Mouse (Mus musculus): ENCODE data around the gene Pdxdc1. TPM values are rescaled to one million over a fixed set of nuclear protein-coding genes. Genes with fewer than 3 reads are reported as not detected.

Gene Pdxdc1
- polyA plus RNA-seq, 1 experiment: 77.2 TPM

GRCm38 (mm10) chr16:13820771-13821170, 82.2 kb downstream of the Pdxdc1 start:
- Histone ChIP-seq H3K4me1 (replicated peaks; ENCODE audit: control insufficient read depth, insufficient read depth, low read length) (peaks cover 7% of the 10 kb centered on the region), H3K36me3 (ENCODE audit: control insufficient read depth, insufficient read depth, low read length) (no peaks in the 10 kb centered on the region), H3K4me3 (ENCODE audit: control insufficient read depth, insufficient read depth, low read length) (no peak overlapping the region), H3K27ac (ENCODE audit: control insufficient read depth, insufficient read depth, low read length) (no peak overlapping the region), H3K27me3 (ENCODE audit: control insufficient read depth, insufficient read depth, low read length) (no peaks in the 10 kb centered on the region)
- no peak for DNase-seq
- TF ChIP-seq POLR2A (IDR thresholded peaks at IDR 0.05; ENCODE audit: control insufficient read depth, extremely low read depth, insufficient read depth, low read length, poor library complexity) (no peak), CTCF (IDR thresholded peaks at IDR 0.05; ENCODE audit: borderline replicate concordance, control insufficient read depth, extremely low read depth, insufficient read depth, low read length, poor library complexity) (no peak)
- 96% methylated on average over 5 of the region's 5 CpGs for WGBS

- peaks cover 7% of the 10 kb centered on the region for H3K4me1 ChIP-seq (replicated peaks; ENCODE audit: control insufficient read depth, insufficient read depth, low read length)
- TF ChIP-seq CTCF (IDR thresholded peaks at IDR 0.05; ENCODE audit: borderline replicate concordance, control insufficient read depth, extremely low read depth, insufficient read depth, low read length, poor library complexity): no peak
- TF ChIP-seq POLR2A (IDR thresholded peaks at IDR 0.05; ENCODE audit: control insufficient read depth, extremely low read depth, insufficient read depth, low read length, poor library complexity): no peak
- H3K27me3 ChIP-seq (ENCODE audit: control insufficient read depth, insufficient read depth, low read length): no peaks in the 10 kb centered on the region
- peak; percentile 10 for DNase-seq
- WGBS: 8% methylated on average over 12 of the region's 12 CpGs
- H3K4me3 ChIP-seq (ENCODE audit: control insufficient read depth, insufficient read depth, low read length): peak overlapping the region; percentile 61
- 0 out of 2 replicates have a peak overlapping the region, but pooled peaks have one; percentile 8 for H3K27ac ChIP-seq (ENCODE audit: control insufficient read depth, insufficient read depth, low read length)
- H3K36me3 ChIP-seq (ENCODE audit: control insufficient read depth, insufficient read depth, low read length): no peaks in the 10 kb centered on the region
Measured at GRCm38 (mm10) chr16:13819806-13820500, 83.0 kb downstream of the Pdxdc1 start.

- DNase-seq: no peak
- Histone ChIP-seq H3K4me1 (replicated peaks; ENCODE audit: control insufficient read depth, insufficient read depth, low read length) (peaks cover 7% of the 10 kb centered on the region), H3K4me3 (ENCODE audit: control insufficient read depth, insufficient read depth, low read length) (peak overlapping the region; percentile 61), H3K27ac (ENCODE audit: control insufficient read depth, insufficient read depth, low read length) (peak overlapping the region; percentile 8; the same call in 1 of the 2 replicates), H3K27me3 (ENCODE audit: control insufficient read depth, insufficient read depth, low read length) (no peaks in the 10 kb centered on the region), H3K36me3 (ENCODE audit: control insufficient read depth, insufficient read depth, low read length) (no peaks in the 10 kb centered on the region)
- under 1% methylated on average over 36 of the region's 36 CpGs for WGBS
- TF ChIP-seq POLR2A (IDR thresholded peaks at IDR 0.05; ENCODE audit: control insufficient read depth, extremely low read depth, insufficient read depth, low read length, poor library complexity) (no peak), CTCF (IDR thresholded peaks at IDR 0.05; ENCODE audit: borderline replicate concordance, control insufficient read depth, extremely low read depth, insufficient read depth, low read length, poor library complexity) (no peak)
Measured at GRCm38 (mm10) chr16:13819394-13819743, 83.6 kb downstream of the Pdxdc1 start.

GRCm38 (mm10) chr16:13818560-13819393, 84.2 kb downstream of the Pdxdc1 start, which contains the start of gene Ntan1:
Gene Ntan1, plus strand, starts transcription at chr16:13818845.
- H3K4me3 ChIP-seq (ENCODE audit: control insufficient read depth, insufficient read depth, low read length): peak within 1 kb of the TSS; percentile 61
- no peaks in the 10 kb centered on the region; the same call in 1 of the 2 replicates for H3K36me3 ChIP-seq (ENCODE audit: control insufficient read depth, insufficient read depth, low read length)
- under 1% methylated on average over 58 of the region's 58 CpGs for WGBS
- peaks cover 7% of the 10 kb centered on the region for H3K4me1 ChIP-seq (replicated peaks; ENCODE audit: control insufficient read depth, insufficient read depth, low read length)
- TF ChIP-seq CTCF (IDR thresholded peaks at IDR 0.05; ENCODE audit: borderline replicate concordance, control insufficient read depth, extremely low read depth, insufficient read depth, low read length, poor library complexity): no peak
- TF ChIP-seq POLR2A (IDR thresholded peaks at IDR 0.05; ENCODE audit: control insufficient read depth, extremely low read depth, insufficient read depth, low read length, poor library complexity): peak; percentile 41
- H3K27ac ChIP-seq (ENCODE audit: control insufficient read depth, insufficient read depth, low read length): peak within 1 kb of the TSS; percentile 72
- peak; percentile 93 for DNase-seq
- H3K27me3 ChIP-seq (ENCODE audit: control insufficient read depth, insufficient read depth, low read length): no peaks in the 10 kb centered on the region

- Histone ChIP-seq H3K4me3 (ENCODE audit: control insufficient read depth, insufficient read depth, low read length) (no peak overlapping the region), H3K27ac (ENCODE audit: control insufficient read depth, insufficient read depth, low read length) (no peak overlapping the region), H3K27me3 (ENCODE audit: control insufficient read depth, insufficient read depth, low read length) (no peaks in the 10 kb centered on the region), H3K4me1 (replicated peaks; ENCODE audit: control insufficient read depth, insufficient read depth, low read length) (no peaks in the 10 kb centered on the region; the same call in 1 of the 2 replicates), H3K36me3 (ENCODE audit: control insufficient read depth, insufficient read depth, low read length) (peaks cover 48% of the 10 kb centered on the region)
- no peak for TF ChIP-seq POLR2A (IDR thresholded peaks at IDR 0.05; ENCODE audit: control insufficient read depth, extremely low read depth, insufficient read depth, low read length, poor library complexity)
- 95% methylated on average over 3 of the region's 3 CpGs for WGBS
- no peak for DNase-seq
Measured at GRCm38 (mm10) chr16:13813200-13813599, 89.7 kb downstream of the Pdxdc1 start.

GRCm38 (mm10) chr16:13812152-13812551, 90.8 kb downstream of the Pdxdc1 start:
- Histone ChIP-seq H3K4me3 (ENCODE audit: control insufficient read depth, insufficient read depth, low read length) (no peak overlapping the region), H3K36me3 (ENCODE audit: control insufficient read depth, insufficient read depth, low read length) (peaks cover 54% of the 10 kb centered on the region), H3K27ac (ENCODE audit: control insufficient read depth, insufficient read depth, low read length) (no peak overlapping the region), H3K4me1 (replicated peaks; ENCODE audit: control insufficient read depth, insufficient read depth, low read length) (no peaks in the 10 kb centered on the region), H3K27me3 (ENCODE audit: control insufficient read depth, insufficient read depth, low read length) (no peaks in the 10 kb centered on the region)
- 97% methylated on average over 6 of the region's 6 CpGs for WGBS
- DNase-seq: no peak
- TF ChIP-seq CTCF (IDR thresholded peaks at IDR 0.05; ENCODE audit: borderline replicate concordance, control insufficient read depth, extremely low read depth, insufficient read depth, low read length, poor library complexity) (no peak), POLR2A (IDR thresholded peaks at IDR 0.05; ENCODE audit: control insufficient read depth, extremely low read depth, insufficient read depth, low read length, poor library complexity) (no peak)

Data from thymus, adult 2 months (tissue).